Mouse (Mus musculus) ovary, postnatal 36 days (tissue): ENCODE measurements around the gene Pde5a.
A peak's percentile ranks its signal among the peaks of the same experiment; 100 is the strongest.

Source experiments
- DNase-seq: peaks from one replicate; pipeline ENCODE4 v3.0.0; 2022; ENCODE audit warnings: low spot score, mixed read lengths

Pde5a gene

GRCm38 (mm10) chr3:122855149-122855548 lies 126.4 kb downstream of the Pde5a start:
- peak; percentile 5 for DNase-seq

DNA sequence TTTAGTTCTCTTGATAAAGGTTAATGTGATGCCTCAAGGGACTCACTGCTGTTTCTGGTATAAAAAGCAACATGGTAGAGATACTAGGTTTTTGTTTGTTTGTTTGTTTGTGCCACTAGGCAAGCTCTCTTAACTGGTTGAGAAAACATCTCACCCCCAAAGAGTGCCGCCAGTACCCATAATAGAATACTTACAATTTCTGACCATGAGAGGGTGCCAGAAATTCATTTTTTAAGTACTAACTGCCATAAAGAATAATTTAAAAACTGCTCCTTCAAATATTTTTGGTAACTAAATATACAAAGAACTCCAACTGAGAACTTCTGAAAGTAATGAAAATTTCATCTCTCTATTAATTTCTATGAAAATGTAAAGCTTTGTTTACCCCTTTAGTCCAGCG lies 131.1 kb downstream of the Pde5a start:
- no peak for DNase-seq

DNA sequence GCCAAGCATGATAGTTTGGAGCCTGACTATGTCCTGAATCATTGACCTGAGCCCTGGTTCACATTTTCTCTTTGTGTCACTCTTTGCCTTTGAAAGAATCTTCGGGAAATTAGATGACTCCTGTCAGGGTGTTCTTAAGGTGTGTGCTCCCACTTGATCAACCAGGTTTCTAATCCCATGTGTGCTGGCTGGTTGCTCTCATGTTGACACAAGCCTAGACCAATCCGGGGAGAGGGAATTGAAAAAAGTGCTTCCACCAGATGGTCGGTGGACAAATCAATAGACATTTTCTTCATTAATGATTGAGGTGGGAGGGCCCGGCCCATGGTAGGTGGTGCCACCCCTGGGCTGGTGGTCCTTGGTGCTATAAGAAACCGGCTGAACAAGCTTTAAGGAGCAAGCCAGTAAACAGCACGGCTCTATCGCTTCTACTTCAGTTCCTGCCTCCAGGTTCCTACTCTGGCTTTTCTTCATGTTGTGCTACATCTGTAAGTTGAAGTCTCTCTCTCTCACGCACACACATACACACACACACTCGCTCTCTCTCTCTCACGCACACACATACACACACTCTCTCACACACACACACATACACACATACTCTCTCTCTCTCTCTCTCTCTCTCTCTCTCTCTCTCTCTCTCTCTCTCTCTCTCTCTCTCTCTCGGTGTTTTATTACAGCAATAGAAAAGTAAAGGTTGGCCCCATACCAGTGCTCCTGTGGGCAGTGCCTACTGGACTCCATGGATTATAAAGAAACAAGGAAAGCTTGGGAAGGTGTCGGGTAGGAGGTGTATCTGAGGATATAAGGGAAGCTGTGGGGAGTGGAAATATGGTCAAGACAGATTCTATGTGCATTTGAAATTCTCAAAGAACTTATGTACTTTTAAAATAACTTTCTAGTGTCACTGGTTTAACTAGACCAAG lies 132.1 kb downstream of the Pde5a start:
- DNase-seq = no peak

GRCm38 (mm10) chr3:122865092-122865491 lies 136.3 kb downstream of the Pde5a start:
- no peak for DNase-seq

GRCm38 (mm10) chr3:122868270-122868669 lies 139.5 kb downstream of the Pde5a start:
- DNase-seq = no peak

DNA sequence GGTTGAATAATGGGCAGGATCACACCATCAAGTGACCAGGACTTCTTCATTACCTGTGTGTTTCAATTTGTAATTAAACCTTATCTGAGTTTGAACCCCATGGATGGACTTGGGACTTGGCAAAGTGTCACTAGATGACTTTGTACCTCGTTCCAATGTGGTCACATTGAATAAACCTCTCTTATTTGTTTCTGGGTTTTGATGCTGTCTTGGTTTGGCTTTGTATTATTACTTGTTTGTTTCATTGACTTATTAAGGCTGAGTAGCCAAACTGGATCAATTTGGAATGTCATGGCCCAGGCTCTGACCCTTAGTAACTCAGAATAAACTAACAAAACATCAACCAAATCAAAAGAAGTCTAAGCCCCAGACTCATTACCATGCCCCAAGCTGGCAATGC lies 142.8 kb downstream of the Pde5a start:
- no peak for DNase-seq

DNA sequence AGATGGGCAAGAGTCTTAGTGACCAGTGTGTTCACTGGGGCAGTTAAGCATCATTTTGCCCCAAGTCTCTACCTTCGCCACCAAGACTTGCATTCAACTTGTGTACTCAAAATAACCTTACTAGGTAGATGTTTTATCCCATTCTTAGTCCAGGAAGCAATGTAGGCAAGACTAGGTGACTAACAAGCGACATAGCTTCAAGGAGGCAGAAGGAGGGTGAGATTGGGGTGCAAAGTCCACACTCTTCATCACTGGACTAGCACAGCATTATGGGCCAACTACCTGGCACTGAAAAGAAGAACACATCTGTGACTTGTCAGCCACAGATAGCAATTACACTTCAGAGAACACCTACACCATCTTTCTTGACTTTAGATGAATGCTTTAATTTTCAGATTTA lies 148.1 kb downstream of the Pde5a start:
- DNase-seq = no peak

DNA sequence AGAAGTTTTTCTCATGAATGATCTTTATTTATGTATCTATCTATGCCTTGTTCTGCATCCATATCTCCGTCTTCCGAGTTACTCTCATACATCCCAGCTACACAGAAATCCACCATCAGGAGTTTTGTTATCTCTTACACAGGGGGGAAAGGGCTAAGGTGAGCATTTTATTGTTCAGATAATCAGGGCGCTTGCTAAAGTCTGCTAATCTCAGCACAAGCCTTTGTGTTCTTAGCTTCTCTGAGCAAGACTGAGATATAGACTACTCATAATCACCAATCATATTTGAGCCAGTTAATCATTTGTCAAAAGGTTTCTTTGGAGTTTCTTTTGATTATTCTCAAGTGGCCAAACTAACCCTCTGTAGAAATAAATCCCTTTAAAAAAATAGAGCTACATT lies 148.8 kb downstream of the Pde5a start:
- no peak for DNase-seq

DNA sequence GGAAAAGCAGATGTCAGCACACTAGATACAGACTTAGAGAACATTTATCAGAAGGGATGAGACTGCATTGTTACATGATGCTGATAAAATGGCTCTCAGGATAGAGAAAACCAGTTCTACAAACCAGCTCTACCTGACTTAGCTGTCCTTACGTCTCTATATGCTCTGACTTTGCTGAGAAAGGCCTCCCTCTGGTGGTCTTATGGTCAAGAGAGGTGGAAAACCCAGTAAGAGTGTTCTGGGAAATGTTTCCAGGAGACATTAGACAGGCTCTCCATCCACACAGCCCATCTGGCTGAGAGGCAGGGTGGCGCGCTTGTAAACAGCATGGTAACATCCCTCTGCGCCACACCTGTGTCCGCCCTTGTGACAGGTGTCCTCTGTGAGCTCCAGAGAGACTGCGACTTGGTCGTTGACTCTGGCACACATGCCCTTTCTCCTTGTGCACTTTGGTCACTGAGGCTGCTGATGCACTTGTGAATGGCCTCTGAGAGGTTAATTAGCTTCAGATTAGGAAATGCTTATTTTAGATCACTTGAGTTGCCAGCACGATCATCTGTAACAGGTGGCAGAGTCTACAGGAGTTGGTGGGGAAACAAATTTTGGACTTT lies 150.1 kb downstream of the Pde5a start:
- no peak for DNase-seq

DNA sequence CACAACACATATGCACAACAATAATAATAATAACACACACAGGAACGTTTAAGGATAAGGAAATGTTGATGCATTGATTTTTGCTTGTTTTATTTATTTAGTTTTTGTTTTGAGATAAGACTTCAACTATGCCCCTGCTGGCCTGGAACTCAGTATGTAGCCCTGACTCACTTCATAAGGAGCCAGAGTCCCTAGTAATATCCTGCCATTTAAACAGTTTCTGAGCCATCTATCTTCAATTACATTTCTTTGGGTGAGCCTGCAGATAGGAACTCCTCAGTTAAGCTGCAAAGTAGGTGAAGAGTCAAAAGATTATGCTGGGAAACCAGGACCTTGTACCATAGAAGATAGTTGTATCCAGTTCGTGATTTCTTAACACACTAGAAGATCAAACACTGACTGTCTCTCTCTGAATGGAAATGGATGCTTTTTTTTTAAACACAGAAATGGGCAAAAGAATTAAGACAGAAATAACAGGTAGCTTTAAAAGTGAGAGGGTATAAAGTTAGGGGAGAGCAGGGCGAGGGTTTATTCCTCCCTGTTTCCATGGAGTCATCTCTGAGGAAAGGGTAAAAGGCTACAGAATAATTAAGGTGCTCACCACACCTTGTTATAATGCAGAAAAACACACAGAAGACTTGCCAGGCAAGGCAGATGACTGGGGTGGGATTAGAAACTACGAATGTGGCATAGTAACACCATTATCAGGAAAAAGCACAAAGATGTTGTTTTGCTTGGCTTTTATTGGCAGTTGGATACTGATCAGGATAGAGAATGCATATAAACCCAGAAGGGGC lies 159.0 kb downstream of the Pde5a start:
- DNase-seq = no peak

DNA sequence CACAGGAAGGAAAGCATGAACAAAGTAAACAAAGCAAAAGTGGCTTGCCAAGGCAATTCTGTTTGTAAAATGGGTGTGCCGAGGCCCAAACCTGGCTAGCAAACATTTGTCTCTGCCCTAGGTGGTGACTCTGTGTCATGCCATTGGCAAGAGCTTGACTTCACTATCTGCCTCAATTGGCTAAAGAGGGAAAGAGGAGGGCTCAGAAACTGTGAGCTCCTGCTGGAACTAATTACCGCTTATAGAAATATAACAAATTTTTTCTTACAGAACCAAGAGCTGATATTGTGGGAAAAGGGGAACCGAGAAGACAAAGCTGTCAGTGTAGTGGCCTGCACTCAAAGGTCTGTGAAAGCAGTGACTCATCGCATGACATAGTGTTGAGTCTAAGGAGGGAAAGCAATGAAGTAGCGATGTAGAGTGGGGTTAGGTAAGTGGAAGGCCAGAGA lies 159.6 kb downstream of the Pde5a start:
- DNase-seq = no peak

DNA sequence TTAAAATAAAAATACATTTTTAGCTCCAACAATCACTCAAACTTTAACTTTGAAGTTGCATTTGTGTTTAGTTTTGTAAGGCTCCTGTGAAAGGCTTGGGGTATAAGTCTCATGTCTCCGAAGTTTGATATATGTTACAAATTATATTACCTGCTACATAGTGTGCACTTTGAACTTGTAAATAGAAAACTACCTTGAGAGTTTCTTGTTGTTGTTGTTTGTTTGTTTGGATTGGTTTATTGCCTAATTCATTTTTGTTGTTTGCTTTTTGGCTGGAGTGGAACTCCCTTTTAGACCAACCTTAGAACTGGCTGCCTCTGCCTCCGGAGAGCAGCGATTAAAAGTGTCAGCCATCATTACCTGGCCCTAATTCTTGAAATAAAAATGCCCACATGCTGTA lies 166.0 kb downstream of the Pde5a start, which contains the start of gene Fabp2:
Gene Fabp2, plus strand, starts transcription at position 301 of the 400 bp plus-strand sequence.
- no peak for DNase-seq

DNA sequence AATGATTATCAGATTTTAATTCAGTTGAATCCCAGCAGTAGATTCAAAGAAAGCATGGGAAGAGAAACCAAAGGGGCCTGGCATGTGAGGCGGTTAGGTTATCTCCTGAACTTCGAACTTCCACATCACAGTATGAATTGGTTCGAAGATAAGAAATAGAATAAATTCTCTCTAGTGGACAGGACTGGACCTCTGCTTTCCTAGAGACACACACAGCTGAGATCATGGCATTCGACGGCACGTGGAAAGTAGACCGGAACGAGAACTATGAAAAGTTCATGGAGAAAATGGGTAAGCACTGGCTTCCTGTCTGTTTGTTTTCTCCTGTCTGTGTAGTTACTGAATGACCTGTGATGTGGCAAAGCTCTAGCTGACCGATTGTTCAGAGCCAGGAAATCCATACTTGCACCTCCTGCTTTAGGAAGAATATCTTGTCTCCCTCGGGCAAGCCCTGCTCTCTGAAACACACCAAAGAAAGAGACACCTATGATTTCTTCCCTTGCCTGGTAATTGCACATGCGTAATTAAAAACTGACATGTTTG lies 166.5 kb downstream of the Pde5a start:
- DNase-seq = no peak

- no peak for DNase-seq
Measured at GRCm38 (mm10) chr3:122898254-122898653, 169.5 kb downstream of the Pde5a start.

GRCm38 (mm10) chr3:122903746-122904433 lies 175.1 kb downstream of the Pde5a start:
- no peak for DNase-seq

GRCm38 (mm10) chr3:122907841-122908240 lies 179.1 kb downstream of the Pde5a start:
- no peak for DNase-seq
